Mouse (Mus musculus) urinary bladder, postnatal 4 days (tissue): ENCODE results near the gene Gpr15.
A peak's percentile ranks its signal among the peaks of the same experiment; 100 is the strongest.

ENCODE experiments used
- DNase-seq, 2 experiments: peaks; one replicate each; pipeline ENCODE4 v3.0.0; 2021 to 2022; ENCODE audit warnings: low spot score in 2 of 2

The Gpr15 gene

GRCm38 (mm10) chr16:58671212-58671985 is 47.5 kb downstream of the Gpr15 start:
- DNase-seq = no peak

- no peak for DNase-seq
These were observed 48.2 kb downstream of the Gpr15 start for GRCm38 (mm10) chr16:58670643-58671042.

GRCm38 (mm10) chr16:58669917-58670630 is 48.8 kb downstream of the Gpr15 start, which contains the start of gene Cpox:
Cpox (plus strand) TSS chr16:58670292.
- DNase-seq = peak; percentile 71 to 75

- no peak for DNase-seq
These were observed 49.6 kb downstream of the Gpr15 start for GRCm38 (mm10) chr16:58669264-58669663.

- DNase-seq = no peak
These were observed 50.3 kb downstream of the Gpr15 start for GRCm38 (mm10) chr16:58668586-58668985.
